Mouse (Mus musculus) G1E (cell line): ENCODE data around the gene Zfp74.

Source experiments
- CTCF ChIP-seq: IDR thresholded peaks from 2 replicates; pipeline ENCODE4 v1.5.1; 2012; ENCODE audit warnings: low read depth, low read length, inconsistent platforms, mixed read lengths
- GATA1 ChIP-seq: IDR thresholded peaks from 2 replicates; pipeline ENCODE4 v1.6.1; 2012; ENCODE audit warnings: borderline replicate concordance, low read length, inconsistent platforms, mixed read lengths
- TAL1 ChIP-seq: conservative IDR thresholded peaks from 2 replicates; pipeline ENCODE4 v1.6.1; 2012; ENCODE audit warnings: low read depth, low read length, inconsistent platforms, mixed read lengths

GRCm38 (mm10) chr7:29890501-29890900 is 63.4 kb downstream of the Zfp74 start:
- TF ChIP-seq CTCF (no peak), GATA1 (no peak), TAL1 (no peak)
